Mouse (Mus musculus) thymus, postnatal 10 days (tissue): ENCODE data around the gene Cep128.

Experiments used
- DNase-seq, 2 experiments: peaks; one replicate each; pipeline ENCODE4 v3.0.0; 2021; ENCODE audit warnings: low spot score in 2 of 2

Cep128 gene

GRCm38 (mm10) chr12:91183304-91183855 lies 200.8 kb downstream of the Cep128 start:
- DNase-seq = no peak

- DNase-seq = no peak
These were observed 207.2 kb downstream of the Cep128 start for GRCm38 (mm10) chr12:91176808-91177526.

DNA sequence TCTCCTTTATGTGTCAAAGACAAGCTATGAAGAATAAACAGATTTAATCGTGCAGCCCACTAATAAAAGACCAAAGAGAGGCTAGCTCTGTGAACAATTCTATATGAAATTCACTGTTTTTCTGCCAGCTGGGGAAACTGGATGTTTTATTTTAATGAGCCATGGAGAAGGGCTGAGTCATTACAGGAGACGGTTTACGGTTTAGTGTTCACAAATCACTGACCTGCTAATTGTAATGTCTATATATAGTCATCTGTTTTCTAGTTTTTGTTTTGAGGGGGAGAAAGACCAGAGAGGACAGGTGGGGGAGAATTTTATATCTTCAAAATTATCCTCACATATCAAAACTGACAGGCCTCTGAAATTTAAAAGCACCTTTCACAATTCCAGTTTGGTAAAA lies 212.6 kb downstream of the Cep128 start:
- DNase-seq = no peak

- no peak for DNase-seq
These were observed 223.0 kb downstream of the Cep128 start for GRCm38 (mm10) chr12:91161015-91161730.

DNA sequence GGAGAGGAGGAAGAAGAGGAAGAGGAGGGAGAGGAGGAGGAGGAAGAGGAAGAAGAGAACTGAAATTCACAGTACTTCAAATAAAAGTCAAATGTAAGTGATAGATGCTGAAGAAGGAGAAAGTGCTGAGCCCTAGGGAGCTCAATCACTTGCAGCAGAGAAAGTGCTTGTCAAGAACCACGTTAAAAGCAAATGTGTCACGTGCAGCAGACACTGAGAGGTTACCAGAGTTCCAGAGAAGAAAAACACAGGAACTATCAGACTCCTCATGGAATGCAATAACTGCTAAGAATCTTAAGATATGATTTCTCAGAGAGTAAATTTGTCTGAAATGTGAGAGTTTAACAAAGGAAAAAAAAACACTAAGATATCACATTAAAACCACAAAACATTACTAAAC lies 225.7 kb downstream of the Cep128 start:
- DNase-seq = no peak

DNA sequence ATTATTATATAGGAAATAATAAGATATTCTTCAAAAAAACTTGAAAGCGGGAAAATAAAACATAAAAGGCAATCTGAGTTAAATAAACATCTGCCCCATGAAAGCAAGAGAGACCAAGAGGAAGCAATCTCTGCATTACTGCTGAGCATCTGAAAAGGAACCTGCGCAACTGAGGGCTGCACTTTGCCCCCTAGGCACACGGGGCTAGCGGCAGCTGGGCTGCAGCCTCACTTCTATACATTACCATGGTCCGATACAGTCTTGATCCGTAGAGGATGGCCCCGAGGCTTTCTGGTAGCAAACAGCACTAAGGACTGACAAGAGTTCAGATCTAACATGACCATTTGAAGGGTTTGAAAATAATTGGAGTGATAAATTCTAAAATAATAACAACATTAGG lies 230.2 kb downstream of the Cep128 start:
- DNase-seq = no peak

DNA sequence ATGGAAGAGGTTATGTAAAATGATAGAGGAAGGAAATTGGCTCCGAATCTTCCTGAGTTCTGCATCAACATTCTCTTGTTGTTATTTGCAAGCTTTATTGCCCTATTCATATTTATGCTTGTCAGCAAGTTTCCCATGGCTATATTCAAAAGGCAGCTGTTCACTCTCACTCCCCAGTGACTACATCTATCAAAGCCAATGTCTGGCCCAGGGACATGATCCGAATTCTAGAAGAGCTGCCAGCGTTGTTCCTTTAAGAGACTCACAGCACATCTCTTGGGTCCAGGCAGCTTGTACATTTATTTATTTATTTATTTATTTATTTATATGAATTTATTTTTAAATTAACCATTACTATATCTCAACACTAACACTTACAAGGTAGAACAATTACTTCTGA lies 235.1 kb downstream of the Cep128 start:
- DNase-seq = no peak

DNA sequence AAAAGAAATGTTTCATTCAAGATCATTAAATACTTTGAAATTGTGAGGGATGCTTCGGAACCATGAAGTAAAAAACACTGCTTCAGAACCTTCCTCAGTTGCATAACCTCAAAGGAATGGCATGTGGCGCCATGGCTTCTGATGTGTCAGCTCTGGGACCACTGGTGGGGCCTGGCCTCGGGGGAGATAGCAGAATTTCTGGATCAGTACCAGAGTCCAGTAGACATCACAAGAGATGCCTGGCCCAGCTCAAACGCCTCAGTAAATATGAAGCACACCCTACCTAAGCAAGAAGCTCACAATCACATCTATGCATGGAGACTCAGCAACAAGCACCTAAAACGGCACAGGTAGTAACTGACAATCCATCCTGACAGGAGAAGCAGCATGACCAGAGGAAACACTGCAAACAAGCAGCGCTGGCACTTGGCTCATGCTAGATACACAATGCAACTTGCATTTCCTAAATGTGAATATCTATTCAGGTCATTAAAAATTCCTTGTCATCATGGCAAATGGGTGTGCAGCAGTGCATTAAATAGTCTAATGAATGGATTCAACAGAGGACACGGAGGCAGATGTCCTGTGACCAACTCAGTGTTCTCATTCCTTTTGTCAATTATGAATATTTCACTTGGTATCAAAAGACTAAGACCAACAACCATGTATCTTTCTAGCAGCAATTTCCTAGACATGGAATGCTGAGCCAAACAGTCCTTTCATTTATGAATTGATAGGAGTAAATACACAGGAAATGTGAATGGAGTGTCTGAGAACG lies 249.3 kb downstream of the Cep128 start:
- no peak for DNase-seq

- no peak for DNase-seq
These were observed 269.2 kb downstream of the Cep128 start for GRCm38 (mm10) chr12:91115054-91115453.

DNA sequence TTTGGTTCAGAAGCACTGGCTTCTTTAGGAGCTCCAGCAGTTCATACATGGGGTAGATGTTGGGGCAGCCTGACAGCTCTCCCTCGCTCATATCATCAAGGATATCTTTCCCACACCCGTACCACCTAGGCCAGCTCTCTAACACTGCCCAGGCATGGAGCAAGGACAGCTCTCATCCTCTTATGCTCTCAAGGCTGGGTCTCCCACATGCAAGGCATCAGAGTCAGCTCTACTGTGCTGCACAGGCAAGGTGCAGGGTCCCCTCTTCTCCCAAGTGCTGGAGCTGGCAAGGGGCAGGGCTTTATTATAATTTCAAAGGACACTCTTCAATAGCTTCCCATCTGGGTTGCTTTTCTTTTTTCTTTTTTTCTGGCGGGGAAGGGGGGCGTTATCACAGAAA lies 280.9 kb downstream of the Cep128 start:
- no peak for DNase-seq

GRCm38 (mm10) chr12:91097869-91098268 lies 286.3 kb downstream of the Cep128 start:
- no peak for DNase-seq

DNA sequence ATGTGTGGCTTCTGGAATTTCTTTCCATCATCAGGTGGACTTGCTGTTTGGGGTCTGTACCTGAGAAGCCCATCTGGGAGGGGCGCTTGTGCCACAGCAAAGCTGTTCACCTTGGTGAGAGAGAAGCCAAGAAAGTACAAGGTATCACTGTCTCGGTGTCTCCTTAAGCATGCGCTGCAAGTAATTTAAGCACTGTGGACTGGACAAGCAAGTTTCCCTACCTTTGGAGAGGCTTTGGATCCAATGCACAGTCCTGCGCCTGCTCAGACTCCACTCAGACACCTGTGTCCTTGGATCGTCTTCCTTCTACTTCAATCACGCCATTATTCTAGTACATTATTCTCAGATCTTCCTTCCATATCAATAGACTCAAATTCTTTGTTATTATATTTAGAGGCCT lies 288.0 kb downstream of the Cep128 start:
- no peak for DNase-seq

DNA sequence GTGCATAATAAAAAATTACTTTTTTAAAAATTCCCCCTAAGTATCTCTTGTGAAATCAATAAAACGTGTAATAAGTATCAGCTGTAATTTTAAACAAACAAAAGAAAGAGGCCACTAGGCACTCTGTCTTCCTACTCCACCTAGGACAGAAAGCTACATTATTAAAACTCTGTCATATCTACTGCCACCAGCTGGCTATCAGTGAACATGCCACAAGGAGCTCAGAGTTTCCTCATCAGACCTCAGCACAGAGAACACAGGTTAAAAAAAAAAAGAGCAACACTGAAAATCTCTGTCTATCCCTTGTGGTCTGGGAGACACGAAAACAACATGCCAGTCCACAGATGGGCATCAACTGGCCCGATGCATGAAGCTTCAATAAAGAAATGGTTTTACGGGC lies 295.9 kb downstream of the Cep128 start:
- no peak for DNase-seq

GRCm38 (mm10) chr12:91085967-91086366 lies 298.2 kb downstream of the Cep128 start:
- no peak for DNase-seq

- no peak for DNase-seq
These were observed 308.6 kb downstream of the Cep128 start for GRCm38 (mm10) chr12:91075600-91075999.

DNA sequence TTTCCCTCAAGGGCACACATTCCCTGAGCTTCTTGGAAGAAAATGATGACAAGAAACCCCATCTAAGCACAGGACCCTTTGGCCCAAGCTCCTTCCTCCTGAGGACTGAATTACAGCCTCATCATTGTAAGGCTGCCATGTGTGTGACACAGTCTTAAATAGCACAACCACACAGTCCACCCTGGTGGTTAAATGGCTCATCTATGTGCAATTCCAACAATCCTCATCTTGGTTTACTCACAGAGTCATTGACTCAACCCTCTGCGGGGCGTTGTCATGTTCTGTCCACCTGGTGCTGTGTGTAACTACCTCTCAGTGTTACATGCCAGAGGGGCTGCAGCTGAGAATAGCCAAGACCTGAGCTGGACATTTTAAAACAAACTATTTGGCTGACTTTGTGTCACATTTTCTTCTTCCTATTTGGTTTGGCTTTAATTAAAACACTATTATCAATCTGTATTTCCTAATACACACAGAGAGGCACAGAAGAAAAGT lies 313.6 kb downstream of the Cep128 start:
- DNase-seq = no peak

GRCm38 (mm10) chr12:91067083-91067441 lies 317.1 kb downstream of the Cep128 start:
- no peak for DNase-seq

- DNase-seq = no peak
These were observed 317.7 kb downstream of the Cep128 start for GRCm38 (mm10) chr12:91066286-91067082.

DNA sequence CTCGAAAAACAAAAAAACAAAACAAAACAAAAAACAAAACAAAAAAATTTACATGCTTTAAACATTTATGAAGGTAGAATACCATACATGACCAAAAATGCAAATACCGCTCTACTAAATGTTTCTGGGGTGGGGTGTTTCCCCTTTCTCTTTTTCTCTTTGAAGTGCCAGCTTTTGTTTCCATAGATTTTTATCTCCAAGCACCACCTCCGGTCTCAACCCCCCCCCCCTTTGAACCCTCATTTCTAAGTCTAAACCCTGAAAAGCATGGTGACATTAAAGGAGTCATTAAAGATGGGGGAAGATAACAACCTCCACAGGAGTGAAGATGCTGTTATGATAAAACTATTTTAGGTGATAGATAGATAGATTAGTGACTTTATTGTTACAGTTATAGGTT lies 318.8 kb downstream of the Cep128 start:
- DNase-seq = no peak

- no peak for DNase-seq
These were observed 319.7 kb downstream of the Cep128 start for GRCm38 (mm10) chr12:91064368-91064999.
